Mouse (Mus musculus) brain, embryonic 18.5 days (tissue): Measurements from ENCODE around the gene Tmem86b.
"Not testable (repeated sequence)": the region's sequence is repeated elsewhere in the genome, so short reads cannot be mapped to it uniquely, and the experiment has no call there.

Experiments used
- DNase-seq: peaks from one replicate; pipeline ENCODE4 v3.0.0-alpha.2; 2012; ENCODE audit warnings: low read depth, low spot score

Tmem86b gene

GRCm38 (mm10) chr7:4647992-4648391 is 16.8 kb upstream of the Tmem86b start:
- no peak for DNase-seq

GRCm38 (mm10) chr7:4647291-4647690 is 16.1 kb upstream of the Tmem86b start:
- DNase-seq: no peak

GRCm38 (mm10) chr7:4646806-4647205 is 15.6 kb upstream of the Tmem86b start:
- no peak for DNase-seq

- no peak for DNase-seq
Measured at GRCm38 (mm10) chr7:4643225-4643624, 12.0 kb upstream of the Tmem86b start.

- DNase-seq: no peak
Measured at GRCm38 (mm10) chr7:4641956-4642355, 10.7 kb upstream of the Tmem86b start.

GRCm38 (mm10) chr7:4641155-4641554 is 9.9 kb upstream of the Tmem86b start:
- DNase-seq: no peak

- no peak for DNase-seq
Measured at GRCm38 (mm10) chr7:4636179-4636578, 5.0 kb upstream of the Tmem86b start.

- no peak for DNase-seq
Measured at GRCm38 (mm10) chr7:4630198-4630597, 1.0 kb downstream of the Tmem86b start.

GRCm38 (mm10) chr7:4629586-4629985 is 1.6 kb downstream of the Tmem86b start:
- no peak for DNase-seq

GRCm38 (mm10) chr7:4625928-4626327 is 5.3 kb downstream of the Tmem86b start:
- DNase-seq: no peak

- no peak for DNase-seq
Measured at GRCm38 (mm10) chr7:4624343-4624742, 6.9 kb downstream of the Tmem86b start.

- DNase-seq: peak; percentile 8
Measured at GRCm38 (mm10) chr7:4623544-4624189, 7.6 kb downstream of the Tmem86b start.

GRCm38 (mm10) chr7:4619979-4620378 is 11.2 kb downstream of the Tmem86b start:
- DNase-seq: no peak

GRCm38 (mm10) chr7:4613740-4614403 is 17.4 kb downstream of the Tmem86b start:
- no peak for DNase-seq

GRCm38 (mm10) chr7:4612956-4613355 is 18.3 kb downstream of the Tmem86b start:
- no peak for DNase-seq

- DNase-seq: no peak
Measured at GRCm38 (mm10) chr7:4612386-4612785, 18.8 kb downstream of the Tmem86b start.

GRCm38 (mm10) chr7:4611921-4612341 is 19.3 kb downstream of the Tmem86b start:
- no peak for DNase-seq

- no peak for DNase-seq
Measured at GRCm38 (mm10) chr7:4611511-4611910, 19.7 kb downstream of the Tmem86b start.

- DNase-seq: no peak
Measured at GRCm38 (mm10) chr7:4608002-4608401, 23.2 kb downstream of the Tmem86b start.

GRCm38 (mm10) chr7:4603873-4604272 is 27.3 kb downstream of the Tmem86b start, which contains the start of gene Ptprh:
Gene Ptprh, minus strand, starts transcription at chr7:4604041.
- no peak for DNase-seq

- no peak for DNase-seq
Measured at GRCm38 (mm10) chr7:4602969-4603368, 28.3 kb downstream of the Tmem86b start.

- DNase-seq: not testable (repeated sequence)
Measured at GRCm38 (mm10) chr7:4597046-4597445, 34.2 kb downstream of the Tmem86b start.

GRCm38 (mm10) chr7:4581481-4581880 is 49.7 kb downstream of the Tmem86b start:
- not testable (repeated sequence) for DNase-seq
